ENCODE assay signal across 25 mouse cellular contexts in genomic region chr3:105918355-105918745, GRCm38 (mm10). TPM values are rescaled to one million over a fixed set of nuclear protein-coding genes. Genes with fewer than 3 reads are reported as not detected.
DNase-seq lines count a peak whose midpoint lies in the region; ATAC-seq and TF ChIP-seq lines count a peak whose summit lies in the region.
"Had no signal": no experiment of that assay in that cellular context is flagged by ENCODE, and none has a peak within 500 bp of the region (broad histone marks: within the 10 kb centered on the region; RNA-seq: fewer than 3 reads in every experiment).

No protein-coding gene starts in this region.

- peaks cover 15% of the 10 kb centered on the region for H3K4me1 ChIP-seq in heart, embryonic 11.5 days (ENCODE audit: control insufficient read depth, insufficient read depth, low read length)
- peaks cover 18% of the 10 kb centered on the region for H3K4me1 ChIP-seq in heart, embryonic 15.5 days (replicated peaks)
- peaks cover 4% of the 10 kb centered on the region for H3K4me1 ChIP-seq in heart, adult 2 months (ENCODE audit: control insufficient read depth, insufficient read depth, low read length)
- H3K4me1 ChIP-seq: hindbrain, embryonic 13.5 days had no signal

- H3K79me2 ChIP-seq in heart, adult 2 months (replicated peaks; ENCODE audit: control insufficient read depth, insufficient read depth, low read length) = no peaks in the 10 kb centered on the region

- H3K4me3 ChIP-seq in heart, embryonic 11.5 days (ENCODE audit: low read depth, low read length) = no peak overlapping the region
- H3K4me3 ChIP-seq in heart, embryonic 15.5 days = no peak overlapping the region
- H3K4me3 ChIP-seq in heart, adult 2 months = no peak overlapping the region
- H3K4me3 ChIP-seq: embryonic facial prominence, embryonic 10.5 days; forebrain, embryonic 10.5 days; gastrocnemius, adult 2 months; hindbrain, embryonic 13.5 days had no signal

- TF ChIP-seq EP300 in heart, adult 2 months (IDR thresholded peaks at IDR 0.05; ENCODE audit: insufficient read depth, low read depth, low read length) = no peak

- H3K27me3 ChIP-seq in heart, embryonic 11.5 days (ENCODE audit: control insufficient read depth, insufficient read depth, low read length) = no peaks in the 10 kb centered on the region
- H3K27me3 ChIP-seq in heart, embryonic 15.5 days = no peaks in the 10 kb centered on the region
- no peaks in the 10 kb centered on the region for H3K27me3 ChIP-seq in heart, adult 2 months (ENCODE audit: control insufficient read depth, insufficient read depth, low read length)
- H3K27me3 ChIP-seq: CH12.LX; hindbrain, embryonic 13.5 days had no signal

- 59% methylated on average over 3 of the region's 3 CpGs for WGBS in heart, embryonic 11.5 days (ENCODE audit: insufficient replicate concordance)
- WGBS in heart, embryonic 15.5 days = 56% methylated on average over 3 of the region's 3 CpGs
- 41% methylated on average over 3 of the region's 3 CpGs for WGBS in heart, adult 2 months

- H3K36me3 ChIP-seq in heart, embryonic 11.5 days (ENCODE audit: control insufficient read depth, insufficient read depth, low read length) = no peaks in the 10 kb centered on the region
- no peaks in the 10 kb centered on the region for H3K36me3 ChIP-seq in heart, embryonic 15.5 days
- H3K36me3 ChIP-seq in heart, adult 2 months (ENCODE audit: control insufficient read depth, insufficient read depth, low read length) = no peaks in the 10 kb centered on the region
- H3K36me3 ChIP-seq: embryonic facial prominence, embryonic 10.5 days; forebrain, embryonic 10.5 days; hindbrain, embryonic 13.5 days had no signal

- intact Hi-C loops in heart, postnatal 14 days (cut with DNase I) = no loop called here
- intact Hi-C loops in heart, adult 2 months (cut with DNase I) = no loop called here

- peak overlapping the region; percentile 13; the same call in 1 of the 2 replicates for H3K27ac ChIP-seq in heart, embryonic 11.5 days (ENCODE audit: low read depth, low read length)
- peak overlapping the region; percentile 3; the same call in 1 of the 2 replicates for H3K27ac ChIP-seq in heart, embryonic 15.5 days
- H3K27ac ChIP-seq in heart, adult 2 months = no peak overlapping the region
- H3K27ac ChIP-seq: embryonic facial prominence, embryonic 10.5 days; forebrain, embryonic 10.5 days; gastrocnemius, adult 2 months; hindbrain, embryonic 13.5 days; hindbrain, postnatal 0 days had no signal

- H3K9ac ChIP-seq in heart, embryonic 11.5 days (ENCODE audit: low read depth, low read length) = no peak overlapping the region
- H3K9ac ChIP-seq in heart, embryonic 15.5 days = no peak overlapping the region
- H3K9ac ChIP-seq in heart, adult 2 months (ENCODE audit: low read depth, low read length) = no peak overlapping the region
- H3K9ac ChIP-seq: hindbrain, embryonic 13.5 days had no signal

- TF ChIP-seq POLR2A in heart, adult 2 months (IDR thresholded peaks at IDR 0.05; ENCODE audit: insufficient read depth, low read depth, low read length) = no peak

- TF ChIP-seq CTCF in heart, adult 2 months (IDR thresholded peaks at IDR 0.05) = no peak

- H3K9me3 ChIP-seq in heart, embryonic 11.5 days (replicated peaks; ENCODE audit: control insufficient read depth, low read length) = no peaks in the 10 kb centered on the region
- no peaks in the 10 kb centered on the region for H3K9me3 ChIP-seq in heart, embryonic 15.5 days (replicated peaks)
- H3K9me3 ChIP-seq: embryonic facial prominence, embryonic 10.5 days; forebrain, embryonic 10.5 days; hindbrain, embryonic 13.5 days had no signal

- no peak for ATAC-seq in heart, embryonic 11.5 days (replicated peaks; ENCODE audit: insufficient number of reproducible peaks, low FRiP score, low TSS enrichment)
- ATAC-seq in heart, embryonic 15.5 days (replicated peaks; ENCODE audit: insufficient number of reproducible peaks, insufficient read depth, low FRiP score, low read depth) = no peak
- no peak for ATAC-seq in activated CD4-positive, CD25-positive, alpha-beta regulatory T cell, adult 4 months
- ATAC-seq: forebrain, embryonic 14.5 days; hindbrain, postnatal 0 days had no signal

- no peak for DNase-seq in heart, postnatal 14 days
- no peak for DNase-seq in heart, adult 2 months
- DNase-seq in 416B (ENCODE audit: low read depth) = peak; percentile 61
- peak; percentile 18 for DNase-seq in adipocyte (ENCODE audit: low spot score)
- DNase-seq in ovary, postnatal 10 days (ENCODE audit: low spot score) = no peak
- DNase-seq: adrenal gland, postnatal 14 days; cerebellum, adult 18-20 months; cerebellum, adult 9-11 months; cerebellum, postnatal 36 days; gastrocnemius, adult 2 months; gastrocnemius, postnatal 25 days; kidney, adult 11 months; kidney, adult 9 months had no signal

- H3K4me2 ChIP-seq in heart, embryonic 11.5 days = no peak overlapping the region
- no peak overlapping the region for H3K4me2 ChIP-seq in heart, embryonic 15.5 days
- H3K4me2 ChIP-seq: hindbrain, embryonic 13.5 days had no signal

RNA-seq across cellular contexts. Expression of gene I830077J02Rik, which starts 14.1 kb away (rescaled TPM):
- 2.6 and 2.9 TPM in 2 replicates for polyA plus RNA-seq in heart, embryonic 11.5 days (2014; fragmentation: Nextera tagmentation; extraction: Ambion mirVana)
- under 1 TPM; 0.81 to 0.88 TPM for total RNA-seq in heart, postnatal 14 days (2021)
- 0.76 and 1.8 TPM in 2 replicates for polyA plus RNA-seq in heart, embryonic 15.5 days (2015; fragmentation: Nextera tagmentation; extraction: Ambion mirVana)
- total RNA-seq in heart, adult 2 months (2021) = 1 to 10 TPM in 1 of 2 experiments, under 1 TPM in 1; 0.97 to 2.3 TPM
- 0.72 and 0.76 TPM in 2 replicates for polyA plus RNA-seq in heart, adult 2 months (2012; rRNA removed)
- under 1 TPM in 1 of 2 experiments, not detected in 1; 0.46 TPM for polyA plus RNA-seq in activated CD4-positive, CD25-positive, alpha-beta regulatory T cell, adult 4 months (2017; shearing (Covaris generic))

RNA-seq across cellular contexts. Expression of gene Wdr77, which starts 40.8 kb away (rescaled TPM):
- 93.4 and 94.0 TPM in 2 replicates for polyA plus RNA-seq in heart, embryonic 11.5 days (2014; fragmentation: Nextera tagmentation; extraction: Ambion mirVana)
- 10 to 100 TPM; 38.9 to 47.3 TPM for total RNA-seq in heart, postnatal 14 days (2021)
- polyA plus RNA-seq in heart, embryonic 15.5 days (2015; fragmentation: Nextera tagmentation; extraction: Ambion mirVana) = 69.9 and 92.3 TPM in 2 replicates
- total RNA-seq in heart, adult 2 months (2021) = 10 to 100 TPM; 37.8 to 39.6 TPM
- polyA plus RNA-seq in heart, adult 2 months (2012; rRNA removed) = 40.9 and 58.5 TPM in 2 replicates
- polyA plus RNA-seq in activated CD4-positive, CD25-positive, alpha-beta regulatory T cell, adult 4 months (2017; shearing (Covaris generic)) = 10 to 100 TPM; 59.5 to 64.4 TPM

RNA-seq across cellular contexts. Expression of gene Atp5f1, which starts 41.5 kb away (rescaled TPM):
- 765 and 827 TPM in 2 replicates for polyA plus RNA-seq in heart, embryonic 11.5 days (2014; fragmentation: Nextera tagmentation; extraction: Ambion mirVana)
- total RNA-seq in heart, postnatal 14 days (2021) = 1,000 to 10,000 TPM; 1,017 to 1,034 TPM
- polyA plus RNA-seq in heart, embryonic 15.5 days (2015; fragmentation: Nextera tagmentation; extraction: Ambion mirVana) = 760 and 907 TPM in 2 replicates
- 1,000 to 10,000 TPM; 1,076 to 1,219 TPM for total RNA-seq in heart, adult 2 months (2021)
- polyA plus RNA-seq in heart, adult 2 months (2012; rRNA removed) = 478 and 1,133 TPM in 2 replicates
- polyA plus RNA-seq in activated CD4-positive, CD25-positive, alpha-beta regulatory T cell, adult 4 months (2017; shearing (Covaris generic)) = 100 to 1,000 TPM; 442 to 454 TPM

RNA-seq across cellular contexts. Expression of gene Tmigd3, which starts 47.6 kb away (rescaled TPM):
- 0.33 and 0.46 TPM in 2 replicates for polyA plus RNA-seq in heart, embryonic 11.5 days (2014; fragmentation: Nextera tagmentation; extraction: Ambion mirVana)
- under 1 TPM in 1 of 2 experiments, not detected in 1; 0.24 TPM for total RNA-seq in heart, postnatal 14 days (2021)
- polyA plus RNA-seq in heart, embryonic 15.5 days (2015; fragmentation: Nextera tagmentation; extraction: Ambion mirVana) = 0.46 and 0.50 TPM in 2 replicates
- under 1 TPM in 1 of 2 experiments, not detected in 1; 0.31 TPM for total RNA-seq in heart, adult 2 months (2021)
- 0.35 TPM in 1 of 2 replicates, not detected in the other for polyA plus RNA-seq in heart, adult 2 months (2012; rRNA removed)
- not detected for polyA plus RNA-seq in activated CD4-positive, CD25-positive, alpha-beta regulatory T cell, adult 4 months (2017; shearing (Covaris generic))
- total RNA-seq: adrenal gland, adult 18-20 months; adrenal gland, postnatal 14 days; gastrocnemius, adult 2 months; gastrocnemius, postnatal 25 days; hematopoietic stem cell, adult 5-6 weeks; hindbrain, postnatal 0 days had no signal
- polyA plus RNA-seq: embryonic facial prominence, embryonic 10.5 days; forebrain, embryonic 10.5 days; forebrain, embryonic 14.5 days; hindbrain, embryonic 13.5 days; hindbrain, postnatal 0 days had no signal

RNA-seq across cellular contexts. Expression of gene Adora3, which starts 47.7 kb away (rescaled TPM):
- polyA plus RNA-seq in heart, embryonic 11.5 days (2014; fragmentation: Nextera tagmentation; extraction: Ambion mirVana) = 0.10 TPM in 1 of 2 replicates, not detected in the other
- under 1 TPM in 1 of 2 experiments, not detected in 1; 0.24 TPM for total RNA-seq in heart, postnatal 14 days (2021)
- polyA plus RNA-seq in heart, embryonic 15.5 days (2015; fragmentation: Nextera tagmentation; extraction: Ambion mirVana) = 0.19 and 0.32 TPM in 2 replicates
- not detected for total RNA-seq in heart, adult 2 months (2021)
- 0.37 and 0.94 TPM in 2 replicates for polyA plus RNA-seq in heart, adult 2 months (2012; rRNA removed)
- polyA plus RNA-seq in activated CD4-positive, CD25-positive, alpha-beta regulatory T cell, adult 4 months (2017; shearing (Covaris generic)) = under 1 TPM in 1 of 2 experiments, not detected in 1; 0.71 TPM
- total RNA-seq: gastrocnemius, adult 2 months; hematopoietic stem cell, adult 5-6 weeks had no signal
- polyA plus RNA-seq: embryonic facial prominence, embryonic 10.5 days; intestine, embryonic 14.5 days had no signal

Comparison
In these comparisons a context has a peak if more than half of its experiments do, and no peak if none do; other contexts are left out.
1. DNase-seq: peak in 416B (single experiment) and adipocyte (single experiment); none in heart, postnatal 14 days (0 of 2), heart, adult 2 months (0 of 2) and ovary, postnatal 10 days (single experiment).